Mouse (Mus musculus): Measurements from ENCODE around the gene Disp1. TPM values are rescaled to one million over a fixed set of nuclear protein-coding genes. Genes with fewer than 3 reads are reported as not detected.

The Disp1 gene
- polyA plus RNA-seq, 1 experiment from 2014 or later, result 7.6 TPM

- Histone ChIP-seq H3K9ac (ENCODE audit: low read depth, low read length) (no peak overlapping the region), H3K27me3 (ENCODE audit: control insufficient read depth, insufficient read depth, low read depth, low read length) (no peaks in the 10 kb centered on the region), H3K4me3 (ENCODE audit: low read depth, low read length) (no peak overlapping the region), H3K36me3 (ENCODE audit: control insufficient read depth, insufficient read depth, low read length) (no peaks in the 10 kb centered on the region), H3K27ac (ENCODE audit: low read length) (peak overlapping the region; percentile 38), H3K4me1 (ENCODE audit: control insufficient read depth, insufficient read depth, low read length) (peaks cover 17% of the 10 kb centered on the region), H3K4me2 (ENCODE audit: low read length) (no peak overlapping the region), H3K9me3 (replicated peaks; ENCODE audit: control insufficient read depth, low read length, poor library complexity, severe bottlenecking) (no peaks in the 10 kb centered on the region)
- ATAC-seq, result 0 out of 2 replicates have a peak, but pooled peaks have one; percentile 39
- 86% methylated on average over 15 of the region's 15 CpGs for WGBS
Observed at GRCm38 (mm10) chr1:183116946-183117826, 104.1 kb downstream of the Disp1 start.

GRCm38 (mm10) chr1:183116441-183116840 is 104.9 kb downstream of the Disp1 start:
- Histone ChIP-seq H3K4me2 (ENCODE audit: low read length) (no peak overlapping the region), H3K4me1 (ENCODE audit: control insufficient read depth, insufficient read depth, low read length) (peaks cover 17% of the 10 kb centered on the region), H3K9ac (ENCODE audit: low read depth, low read length) (no peak overlapping the region), H3K4me3 (ENCODE audit: low read depth, low read length) (no peak overlapping the region), H3K36me3 (ENCODE audit: control insufficient read depth, insufficient read depth, low read length) (no peaks in the 10 kb centered on the region), H3K27ac (ENCODE audit: low read length) (no peak overlapping the region), H3K27me3 (ENCODE audit: control insufficient read depth, insufficient read depth, low read depth, low read length) (no peaks in the 10 kb centered on the region), H3K9me3 (replicated peaks; ENCODE audit: control insufficient read depth, low read length, poor library complexity, severe bottlenecking) (no peaks in the 10 kb centered on the region)
- no peak for ATAC-seq
- WGBS, result 84% methylated on average over 10 of the region's 10 CpGs

GRCm38 (mm10) chr1:183115076-183115475 is 106.2 kb downstream of the Disp1 start:
- Histone ChIP-seq H3K27me3 (ENCODE audit: control insufficient read depth, insufficient read depth, low read depth, low read length) (no peaks in the 10 kb centered on the region), H3K36me3 (ENCODE audit: control insufficient read depth, insufficient read depth, low read length) (no peaks in the 10 kb centered on the region), H3K4me3 (ENCODE audit: low read depth, low read length) (no peak overlapping the region), H3K9me3 (replicated peaks; ENCODE audit: control insufficient read depth, low read length, poor library complexity, severe bottlenecking) (no peaks in the 10 kb centered on the region), H3K4me1 (ENCODE audit: control insufficient read depth, insufficient read depth, low read length) (peaks cover 17% of the 10 kb centered on the region), H3K27ac (ENCODE audit: low read length) (no peak overlapping the region), H3K4me2 (ENCODE audit: low read length) (no peak overlapping the region), H3K9ac (ENCODE audit: low read depth, low read length) (no peak overlapping the region)
- 83% methylated on average over 7 of the region's 7 CpGs for WGBS
- no peak for ATAC-seq

GRCm38 (mm10) chr1:183114554-183114953 is 106.8 kb downstream of the Disp1 start:
- no peak overlapping the region for H3K4me2 ChIP-seq (ENCODE audit: low read length)
- no peaks in the 10 kb centered on the region for H3K9me3 ChIP-seq (replicated peaks; ENCODE audit: control insufficient read depth, low read length, poor library complexity, severe bottlenecking)
- H3K27me3 ChIP-seq (ENCODE audit: control insufficient read depth, insufficient read depth, low read depth, low read length), result no peaks in the 10 kb centered on the region
- H3K4me1 ChIP-seq (ENCODE audit: control insufficient read depth, insufficient read depth, low read length), result peaks cover 17% of the 10 kb centered on the region
- H3K9ac ChIP-seq (ENCODE audit: low read depth, low read length), result no peak overlapping the region
- no peak overlapping the region for H3K4me3 ChIP-seq (ENCODE audit: low read depth, low read length)
- WGBS, result 69% methylated on average over 6 of the region's 6 CpGs
- ATAC-seq, result no peak
- H3K27ac ChIP-seq (ENCODE audit: low read length), result no peak overlapping the region
- no peaks in the 10 kb centered on the region for H3K36me3 ChIP-seq (ENCODE audit: control insufficient read depth, insufficient read depth, low read length)

- Histone ChIP-seq H3K27ac (ENCODE audit: low read length) (no peak overlapping the region), H3K9ac (ENCODE audit: low read depth, low read length) (no peak overlapping the region), H3K4me2 (ENCODE audit: low read length) (no peak overlapping the region), H3K9me3 (replicated peaks; ENCODE audit: control insufficient read depth, low read length, poor library complexity, severe bottlenecking) (no peaks in the 10 kb centered on the region), H3K36me3 (ENCODE audit: control insufficient read depth, insufficient read depth, low read length) (no peaks in the 10 kb centered on the region), H3K27me3 (ENCODE audit: control insufficient read depth, insufficient read depth, low read depth, low read length) (no peaks in the 10 kb centered on the region), H3K4me1 (ENCODE audit: control insufficient read depth, insufficient read depth, low read length) (peaks cover 13% of the 10 kb centered on the region), H3K4me3 (ENCODE audit: low read depth, low read length) (no peak overlapping the region)
- no peak for ATAC-seq
- 67% methylated on average over 9 of the region's 9 CpGs for WGBS
Observed at GRCm38 (mm10) chr1:183113546-183113945, 107.8 kb downstream of the Disp1 start.

GRCm38 (mm10) chr1:183107476-183107875 is 113.8 kb downstream of the Disp1 start:
- H3K9ac ChIP-seq (ENCODE audit: low read depth, low read length), result no peak overlapping the region
- no peak for ATAC-seq
- H3K27ac ChIP-seq (ENCODE audit: low read length), result no peak overlapping the region
- no peaks in the 10 kb centered on the region for H3K36me3 ChIP-seq (ENCODE audit: control insufficient read depth, insufficient read depth, low read length)
- no peak overlapping the region for H3K4me3 ChIP-seq (ENCODE audit: low read depth, low read length)
- H3K27me3 ChIP-seq (ENCODE audit: control insufficient read depth, insufficient read depth, low read depth, low read length), result no peaks in the 10 kb centered on the region
- 79% methylated on average over 2 of the region's 2 CpGs for WGBS
- H3K4me1 ChIP-seq (ENCODE audit: control insufficient read depth, insufficient read depth, low read length), result no peaks in the 10 kb centered on the region
- H3K9me3 ChIP-seq (replicated peaks; ENCODE audit: control insufficient read depth, low read length, poor library complexity, severe bottlenecking), result no peaks in the 10 kb centered on the region
- no peak overlapping the region for H3K4me2 ChIP-seq (ENCODE audit: low read length)

GRCm38 (mm10) chr1:183104696-183105095 is 116.6 kb downstream of the Disp1 start:
- H3K9me3 ChIP-seq (replicated peaks; ENCODE audit: control insufficient read depth, low read length, poor library complexity, severe bottlenecking), result no peaks in the 10 kb centered on the region
- no peaks in the 10 kb centered on the region for H3K4me1 ChIP-seq (ENCODE audit: control insufficient read depth, insufficient read depth, low read length)
- no peaks in the 10 kb centered on the region for H3K36me3 ChIP-seq (ENCODE audit: control insufficient read depth, insufficient read depth, low read length)
- no peak overlapping the region for H3K27ac ChIP-seq (ENCODE audit: low read length)
- no peak overlapping the region for H3K4me3 ChIP-seq (ENCODE audit: low read depth, low read length)
- 94% methylated on average over 5 of the region's 5 CpGs for WGBS
- no peaks in the 10 kb centered on the region for H3K27me3 ChIP-seq (ENCODE audit: control insufficient read depth, insufficient read depth, low read depth, low read length)
- H3K4me2 ChIP-seq (ENCODE audit: low read length), result no peak overlapping the region
- no peak overlapping the region for H3K9ac ChIP-seq (ENCODE audit: low read depth, low read length)
- ATAC-seq, result no peak

- Histone ChIP-seq H3K27ac (ENCODE audit: low read length) (no peak overlapping the region), H3K9ac (ENCODE audit: low read depth, low read length) (no peak overlapping the region), H3K36me3 (ENCODE audit: control insufficient read depth, insufficient read depth, low read length) (no peaks in the 10 kb centered on the region), H3K9me3 (replicated peaks; ENCODE audit: control insufficient read depth, low read length, poor library complexity, severe bottlenecking) (no peaks in the 10 kb centered on the region), H3K4me3 (ENCODE audit: low read depth, low read length) (no peak overlapping the region), H3K4me2 (ENCODE audit: low read length) (no peak overlapping the region), H3K4me1 (ENCODE audit: control insufficient read depth, insufficient read depth, low read length) (no peaks in the 10 kb centered on the region), H3K27me3 (ENCODE audit: control insufficient read depth, insufficient read depth, low read depth, low read length) (no peaks in the 10 kb centered on the region)
- no peak for ATAC-seq
- WGBS, result 80% methylated on average over 3 of the region's 3 CpGs
Observed at GRCm38 (mm10) chr1:183102775-183103174, 118.5 kb downstream of the Disp1 start.

- no peaks in the 10 kb centered on the region for H3K27me3 ChIP-seq (ENCODE audit: control insufficient read depth, insufficient read depth, low read depth, low read length)
- 66% methylated on average over 8 of the region's 8 CpGs for WGBS
- H3K4me1 ChIP-seq (ENCODE audit: control insufficient read depth, insufficient read depth, low read length), result no peaks in the 10 kb centered on the region
- H3K4me3 ChIP-seq (ENCODE audit: low read depth, low read length), result no peak overlapping the region
- no peak for ATAC-seq
- no peaks in the 10 kb centered on the region for H3K36me3 ChIP-seq (ENCODE audit: control insufficient read depth, insufficient read depth, low read length)
- H3K27ac ChIP-seq (ENCODE audit: low read length), result no peak overlapping the region
- no peak overlapping the region for H3K4me2 ChIP-seq (ENCODE audit: low read length)
- H3K9me3 ChIP-seq (replicated peaks; ENCODE audit: control insufficient read depth, low read length, poor library complexity, severe bottlenecking), result no peaks in the 10 kb centered on the region
- no peak overlapping the region for H3K9ac ChIP-seq (ENCODE audit: low read depth, low read length)
Observed at GRCm38 (mm10) chr1:183102153-183102552, 119.2 kb downstream of the Disp1 start.

All from midbrain, embryonic 16.5 days (tissue).